Mouse (Mus musculus) heart, embryonic 13.5 days (tissue): ENCODE measurements around the gene Ash1l. TPM values are rescaled to one million over a fixed set of nuclear protein-coding genes. Genes with fewer than 3 reads are reported as not detected.

Experiments used
- ATAC-seq: fragments of 200-750 bp; cut with Nextera tagmentation; 2 replicates; pipeline ENCODE4 v1.8.0; 2017; ENCODE audit warnings: moderate TSS enrichment; ENCODE audit not compliant: insufficient number of reproducible peaks, low FRiP score, low TSS enrichment; ENCODE audit errors: extremely low read depth
- H3K27ac ChIP-seq: fragments of 300-500 bp; sonication (generic); replicated peaks from 2 replicates; pipeline ENCODE4 v1.5.1; 2015; ENCODE audit warnings: moderate library complexity, mild to moderate bottlenecking, inconsistent platforms
- H3K27me3 ChIP-seq: fragments of 300-500 bp; sonication (generic); replicated peaks from 2 replicates; pipeline ENCODE4 v1.6.1; 2015; ENCODE audit warnings: mild to moderate bottlenecking, inconsistent platforms
- H3K36me3 ChIP-seq: fragments of 300-500 bp; sonication (generic); 2 replicates; pipeline ENCODE4 v1.6.1; 2015; ENCODE audit warnings: mild to moderate bottlenecking, inconsistent platforms
- H3K4me1 ChIP-seq: fragments of 300-500 bp; sonication (generic); 2 replicates; pipeline ENCODE4 v1.6.1; 2015; ENCODE audit warnings: inconsistent platforms
- H3K4me2 ChIP-seq: fragments of 300-500 bp; sonication (generic); 2 replicates; pipeline ENCODE4 v1.6.1; 2015; ENCODE audit warnings: inconsistent platforms, mild to moderate bottlenecking, moderate library complexity
- H3K4me3 ChIP-seq: fragments of 300-500 bp; sonication (generic); 2 replicates; pipeline ENCODE4 v1.5.1; 2015; ENCODE audit warnings: moderate library complexity, mild to moderate bottlenecking, inconsistent platforms
- H3K9ac ChIP-seq: fragments of 300-500 bp; sonication (generic); 2 replicates; pipeline ENCODE4 v1.6.1; 2015; ENCODE audit warnings: inconsistent platforms, mild to moderate bottlenecking, moderate library complexity
- H3K9me3 ChIP-seq: fragments of 300-500 bp; sonication (generic); 2 replicates; pipeline ENCODE4 v1.6.1; 2016; ENCODE audit warnings: inconsistent platforms
- WGBS: fragments of 180-500 bp; shearing (Covaris S2); methylation state at CpG from one replicate; pipeline ENCODE4 v1.1.7; 2015; ENCODE audit warnings: mixed read lengths; 5-methylcytosine and 5-hydroxymethylcytosine counted together
- polyA plus RNA-seq: library from polyadenylated mRNA; unstranded; fragments of >200 nt; fragmentation: Nextera tagmentation; extraction: Ambion mirVana; gene quantifications from 2 replicates; pipeline ENCODE4 v1.2.1, GENCODE M21; 2015

Gene Ash1l
- polyA plus RNA-seq, 1 experiment from 2014 or later = 12.4 TPM

DNA sequence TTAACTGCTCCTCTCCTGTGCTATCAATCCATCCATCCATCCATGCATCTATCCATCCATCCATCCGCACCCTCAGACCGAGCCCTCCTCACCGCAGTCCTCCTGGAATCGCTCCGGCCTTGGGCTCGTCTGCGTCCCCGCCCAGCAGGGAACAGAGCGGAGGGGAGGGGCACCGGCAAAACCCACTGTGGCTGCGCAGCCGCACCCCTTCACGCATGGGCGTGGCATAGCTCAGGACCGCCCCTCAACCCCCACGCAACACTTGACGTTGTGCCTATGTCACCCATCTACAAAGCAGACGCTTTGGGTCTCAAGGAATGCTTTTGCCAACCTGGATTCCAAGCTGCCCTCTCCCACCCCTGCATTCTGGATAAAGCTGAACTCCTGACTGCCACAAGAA lies 142.8 kb downstream of the Ash1l start, which contains the start of gene Rusc1:
TSS of gene Rusc1 (minus strand) at position 137 of the 400 bp plus-strand sequence.
- H3K9me3 ChIP-seq = no peaks in the 10 kb centered on the region
- peak within 1 kb of the TSS; percentile 73 for H3K4me3 ChIP-seq
- WGBS = under 1% methylated on average over 18 of the region's 18 CpGs
- H3K9ac ChIP-seq = peak within 1 kb of the TSS; percentile 86
- peak within 1 kb of the TSS; percentile 100 for H3K4me2 ChIP-seq
- peaks cover 44% of the 10 kb centered on the region for H3K36me3 ChIP-seq
- ATAC-seq = no peak
- H3K27me3 ChIP-seq = peaks cover 45% of the 10 kb centered on the region
- H3K27ac ChIP-seq = no peak within 1 kb of the TSS
- peaks cover 37% of the 10 kb centered on the region for H3K4me1 ChIP-seq

GRCm38 (mm10) chr3:89094021-89094420 lies 143.6 kb downstream of the Ash1l start:
- Histone ChIP-seq H3K4me3 (no peak overlapping the region), H3K9ac (no peak overlapping the region), H3K36me3 (peaks cover 53% of the 10 kb centered on the region), H3K27me3 (peaks cover 36% of the 10 kb centered on the region), H3K4me2 (no peak overlapping the region), H3K9me3 (no peaks in the 10 kb centered on the region), H3K4me1 (peaks cover 30% of the 10 kb centered on the region), H3K27ac (no peak overlapping the region)
- WGBS = 79% methylated on average over 10 of the region's 10 CpGs
- ATAC-seq = no peak

GRCm38 (mm10) chr3:89100811-89101210 lies 150.4 kb downstream of the Ash1l start, which contains the start of gene Gm43738:
Gene Gm43738 (minus strand): TSS chr3:89101099.
- 44% methylated on average over 7 of the region's 7 CpGs for WGBS
- Histone ChIP-seq H3K4me1 (peaks cover 28% of the 10 kb centered on the region), H3K9me3 (no peaks in the 10 kb centered on the region), H3K4me3 (peak within 1 kb of the TSS; percentile 80), H3K27ac (peak within 1 kb of the TSS; percentile 59), H3K36me3 (peaks cover 44% of the 10 kb centered on the region), H3K27me3 (no peaks in the 10 kb centered on the region), H3K9ac (peak within 1 kb of the TSS; percentile 91), H3K4me2 (peak within 1 kb of the TSS; percentile 96)
- ATAC-seq = no peak

DNA sequence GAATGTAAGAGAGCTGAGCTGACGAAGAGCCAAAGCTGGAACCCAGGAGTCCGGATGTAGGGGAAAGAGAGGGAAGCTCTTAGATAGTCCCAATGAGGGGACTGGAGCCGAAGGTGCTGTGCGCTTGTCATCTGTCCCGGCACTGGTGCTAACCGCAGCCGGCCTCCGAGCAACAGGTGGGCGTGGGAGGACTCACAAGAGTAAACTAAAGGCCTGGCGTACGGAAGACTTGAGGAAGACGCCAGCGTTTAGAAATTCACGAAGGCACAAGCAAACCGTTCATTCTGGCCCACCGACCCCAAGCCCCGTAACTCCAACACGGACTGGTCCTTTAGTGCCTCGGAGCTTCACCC lies 151.0 kb downstream of the Ash1l start:
- Histone ChIP-seq H3K36me3 (peaks cover 38% of the 10 kb centered on the region), H3K4me2 (peak overlapping the region; percentile 96), H3K27ac (peak overlapping the region; percentile 59), H3K9ac (peak overlapping the region; percentile 91), H3K9me3 (no peaks in the 10 kb centered on the region), H3K4me1 (peaks cover 28% of the 10 kb centered on the region), H3K4me3 (peak overlapping the region; percentile 80), H3K27me3 (no peaks in the 10 kb centered on the region)
- no peak for ATAC-seq
- under 1% methylated on average over 19 of the region's 19 CpGs for WGBS

GRCm38 (mm10) chr3:89101812-89102494 lies 151.5 kb downstream of the Ash1l start, which contains the start of gene Fdps:
Gene Fdps (minus strand): TSS chr3:89101959.
- H3K4me3 ChIP-seq = peak within 1 kb of the TSS; percentile 80
- H3K9me3 ChIP-seq = no peaks in the 10 kb centered on the region
- H3K27me3 ChIP-seq = no peaks in the 10 kb centered on the region
- peak within 1 kb of the TSS; percentile 96 for H3K4me2 ChIP-seq
- H3K9ac ChIP-seq = peak within 1 kb of the TSS; percentile 91
- peaks cover 33% of the 10 kb centered on the region for H3K36me3 ChIP-seq
- peaks cover 28% of the 10 kb centered on the region for H3K4me1 ChIP-seq
- peak within 1 kb of the TSS; percentile 63 for H3K27ac ChIP-seq
- WGBS = under 1% methylated on average over 26 of the region's 26 CpGs
- peak; percentile 98 for ATAC-seq

GRCm38 (mm10) chr3:89102495-89103290 lies 152.3 kb downstream of the Ash1l start:
- no peaks in the 10 kb centered on the region for H3K9me3 ChIP-seq

GRCm38 (mm10) chr3:89103291-89103595 lies 152.8 kb downstream of the Ash1l start:
- H3K4me3 ChIP-seq = no peak overlapping the region
- H3K9me3 ChIP-seq = no peaks in the 10 kb centered on the region
- no peak overlapping the region for H3K4me2 ChIP-seq
- H3K4me1 ChIP-seq = peaks cover 28% of the 10 kb centered on the region
- peaks cover 20% of the 10 kb centered on the region for H3K36me3 ChIP-seq
- H3K9ac ChIP-seq = no peak overlapping the region
- WGBS = 73% methylated on average over 4 of the region's 4 CpGs
- no peaks in the 10 kb centered on the region for H3K27me3 ChIP-seq
- ATAC-seq = no peak
- no peak overlapping the region for H3K27ac ChIP-seq

More at GRCm38 (mm10) chr3:89102495-89103290, 152.3 kb downstream of the Ash1l start:
- Histone ChIP-seq H3K4me1 (peaks cover 28% of the 10 kb centered on the region), H3K27ac (no peak overlapping the region), H3K9ac (peak overlapping the region; percentile 69), H3K36me3 (peaks cover 25% of the 10 kb centered on the region), H3K4me2 (peak overlapping the region; percentile 71), H3K4me3 (peak overlapping the region; percentile 80), H3K27me3 (no peaks in the 10 kb centered on the region)
- ATAC-seq = no peak
- WGBS = 56% methylated on average over 12 of the region's 12 CpGs

GRCm38 (mm10) chr3:89106881-89107280 lies 156.5 kb downstream of the Ash1l start:
- Histone ChIP-seq H3K4me3 (no peak overlapping the region), H3K36me3 (no peaks in the 10 kb centered on the region), H3K9me3 (no peaks in the 10 kb centered on the region), H3K4me2 (no peak overlapping the region), H3K27me3 (no peaks in the 10 kb centered on the region), H3K9ac (no peak overlapping the region), H3K27ac (no peak overlapping the region), H3K4me1 (peaks cover 7% of the 10 kb centered on the region)
- ATAC-seq = no peak

- no peak overlapping the region for H3K4me3 ChIP-seq
- no peak for ATAC-seq
- WGBS = 44% methylated on average over 3 of the region's 3 CpGs
- peaks cover 2% of the 10 kb centered on the region; the same call in 1 of the 2 replicates for H3K4me1 ChIP-seq
- H3K9me3 ChIP-seq = no peaks in the 10 kb centered on the region
- H3K27ac ChIP-seq = no peak overlapping the region
- H3K4me2 ChIP-seq = no peak overlapping the region
- no peaks in the 10 kb centered on the region for H3K36me3 ChIP-seq
- no peaks in the 10 kb centered on the region for H3K27me3 ChIP-seq
- H3K9ac ChIP-seq = no peak overlapping the region
Measured at GRCm38 (mm10) chr3:89107545-89107944, 157.1 kb downstream of the Ash1l start.

DNA sequence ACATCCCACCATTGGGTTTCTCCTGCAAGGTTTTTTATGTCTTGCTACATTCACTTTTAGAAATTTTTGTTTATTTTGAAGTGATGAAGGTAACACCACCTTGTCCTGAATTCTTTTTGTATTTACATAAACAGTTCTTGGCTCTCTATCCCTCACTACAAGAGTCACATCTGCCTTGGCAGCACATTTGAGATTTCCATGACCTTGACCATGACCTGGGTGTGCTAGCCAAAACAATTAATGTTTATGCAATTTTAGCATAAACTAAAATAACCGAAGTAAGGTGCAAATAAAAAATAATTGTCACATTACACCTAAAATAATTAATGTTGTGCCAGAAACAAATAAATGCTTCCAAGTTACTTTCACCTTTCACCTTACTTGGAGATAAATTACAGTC lies 157.7 kb downstream of the Ash1l start:
- Histone ChIP-seq H3K27me3 (no peaks in the 10 kb centered on the region), H3K27ac (no peak overlapping the region), H3K4me1 (no peaks in the 10 kb centered on the region), H3K9ac (no peak overlapping the region), H3K36me3 (no peaks in the 10 kb centered on the region), H3K4me2 (no peak overlapping the region), H3K9me3 (no peaks in the 10 kb centered on the region), H3K4me3 (no peak overlapping the region)
- ATAC-seq = no peak
- WGBS = 52% methylated on average over 1 of the region's 1 CpGs

DNA sequence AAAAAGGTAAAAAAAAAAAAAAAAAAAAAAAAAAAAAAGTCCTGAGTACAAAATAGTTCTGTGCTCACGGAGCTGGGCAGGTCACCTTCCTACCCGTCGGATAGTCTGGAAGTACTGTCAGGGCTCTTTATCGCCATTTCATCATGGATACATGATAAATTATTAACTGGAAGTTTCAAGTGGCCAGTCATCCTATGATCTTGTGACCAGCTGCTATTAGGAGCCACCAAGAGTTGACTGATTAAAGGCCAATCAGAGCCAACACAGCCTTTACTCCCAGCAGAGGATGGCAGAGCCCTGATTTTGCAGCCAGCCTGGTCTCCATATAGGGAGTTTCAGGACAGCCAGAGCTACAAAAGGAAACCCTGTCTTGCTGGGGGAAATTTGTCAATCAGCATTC lies 162.6 kb downstream of the Ash1l start:
- Histone ChIP-seq H3K36me3 (no peaks in the 10 kb centered on the region), H3K27me3 (no peaks in the 10 kb centered on the region), H3K4me3 (no peak overlapping the region), H3K9ac (no peak overlapping the region), H3K27ac (no peak overlapping the region), H3K4me2 (no peak overlapping the region), H3K4me1 (no peaks in the 10 kb centered on the region), H3K9me3 (no peaks in the 10 kb centered on the region)
- 79% methylated on average over 4 of the region's 4 CpGs for WGBS
- no peak for ATAC-seq
